Mouse (Mus musculus) liver, postnatal 0 days (tissue): ENCODE measurements around the gene Trrap.

ENCODE experiments used
- CTCF ChIP-seq: sonication (generic); IDR thresholded peaks from 2 replicates; pipeline ENCODE4 v1.5.1; 2016; ENCODE audit warnings: antibody characterized with exemption, low read depth
- EP300 ChIP-seq: IDR thresholded peaks from 2 replicates; pipeline ENCODE4 v1.6.1; 2016; ENCODE audit warnings: antibody characterized with exemption, low read depth, mild to moderate bottlenecking

DNA sequence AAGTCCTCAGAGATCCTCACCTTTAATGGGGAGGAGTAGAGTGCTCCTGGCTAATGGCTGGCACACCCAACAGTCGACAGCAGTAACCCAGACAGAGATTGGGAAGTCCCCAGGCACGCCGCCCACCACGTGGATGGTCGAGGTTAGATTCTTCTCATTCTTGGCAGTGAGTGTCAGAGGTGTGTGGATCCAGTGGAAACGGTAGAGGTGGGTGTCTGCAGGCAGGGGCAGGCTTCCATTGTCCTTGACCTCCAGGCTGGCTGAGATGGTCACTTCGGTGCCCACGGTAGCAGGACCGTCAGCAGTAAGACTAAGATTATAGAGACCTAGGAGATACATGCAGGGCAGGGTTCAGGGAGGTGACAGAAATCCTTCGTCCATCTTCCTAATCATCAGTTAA, 12.3 kb upstream of the Trrap start:
- no peak for TF ChIP-seq CTCF
- no peak for TF ChIP-seq EP300
